Mouse (Mus musculus): Measurements from ENCODE around the gene Mttp. TPM values are rescaled to one million over a fixed set of nuclear protein-coding genes. Genes with fewer than 3 reads are reported as not detected.

Mttp gene
- total RNA-seq, 2 experiments from 2014 or later, result 6.9 to 7.2 TPM

GRCm38 (mm10) chr3:138068103-138068502, 76.7 kb downstream of the Mttp start:
- H3K4me3 ChIP-seq, result no peak overlapping the region
- no peak for TF ChIP-seq CTCF (conservative IDR thresholded peaks at IDR 0.05)
- no peak overlapping the region for H3K27ac ChIP-seq
- no peak for DNase-seq (ENCODE audit: low spot score in 2 of 2)

GRCm38 (mm10) chr3:138067288-138067687, 77.5 kb downstream of the Mttp start, which contains the start of gene Gm5105:
Gene Gm5105 (minus strand): TSS chr3:138067388.
- peak within 1 kb of the TSS; percentile 91 for H3K27ac ChIP-seq
- no peak for DNase-seq (ENCODE audit: low spot score in 2 of 2)
- TF ChIP-seq CTCF (conservative IDR thresholded peaks at IDR 0.05), result no peak

GRCm38 (mm10) chr3:138066348-138066856, 78.4 kb downstream of the Mttp start:
- peak overlapping the region; percentile 26; the same call in 1 of the 2 replicates for H3K4me3 ChIP-seq
- TF ChIP-seq CTCF (conservative IDR thresholded peaks at IDR 0.05), result no peak
- DNase-seq (ENCODE audit: low spot score in 2 of 2), result peak; percentile 38 to 64
- H3K27ac ChIP-seq, result peak overlapping the region; percentile 91

More at GRCm38 (mm10) chr3:138067288-138067687, 77.5 kb downstream of the Mttp start, which contains the start of gene Gm5105:
- peak within 1 kb of the TSS; percentile 26; the same call in 1 of the 2 replicates for H3K4me3 ChIP-seq

GRCm38 (mm10) chr3:138065930-138066329, 78.8 kb downstream of the Mttp start:
- Histone ChIP-seq H3K4me3 (peak overlapping the region; percentile 26; the same call in 1 of the 2 replicates), H3K27ac (peak overlapping the region; percentile 91)
- no peak for TF ChIP-seq CTCF (conservative IDR thresholded peaks at IDR 0.05)
- DNase-seq (ENCODE audit: low spot score in 2 of 2), result no peak

- Histone ChIP-seq H3K4me3 (peak within 1 kb of the TSS; percentile 11; the same call in 1 of the 2 replicates), H3K27ac (peak within 1 kb of the TSS; percentile 91)
- DNase-seq (ENCODE audit: low spot score in 2 of 2), result peak; percentile 59 to 70
- no peak for TF ChIP-seq CTCF (conservative IDR thresholded peaks at IDR 0.05)
These were observed 79.8 kb downstream of the Mttp start, which contains the start of gene 1110002E22Rik for GRCm38 (mm10) chr3:138064732-138065645. Gene 1110002E22Rik (plus strand): TSS chr3:138065052.

GRCm38 (mm10) chr3:138063731-138064329, 80.9 kb downstream of the Mttp start:
- no peak for DNase-seq (ENCODE audit: low spot score in 2 of 2)
- no peak for TF ChIP-seq CTCF (conservative IDR thresholded peaks at IDR 0.05)
- no peak overlapping the region for H3K4me3 ChIP-seq
- H3K27ac ChIP-seq, result peak overlapping the region; percentile 91

GRCm38 (mm10) chr3:138062673-138063072, 82.1 kb downstream of the Mttp start:
- TF ChIP-seq CTCF (conservative IDR thresholded peaks at IDR 0.05), result no peak
- Histone ChIP-seq H3K27ac (no peak overlapping the region), H3K4me3 (no peak overlapping the region)
- no peak for DNase-seq (ENCODE audit: low spot score in 2 of 2)

- H3K27ac ChIP-seq, result no peak overlapping the region
- no peak for DNase-seq (ENCODE audit: low spot score in 2 of 2)
- no peak for TF ChIP-seq CTCF (conservative IDR thresholded peaks at IDR 0.05)
- H3K4me3 ChIP-seq, result no peak overlapping the region
These were observed 83.4 kb downstream of the Mttp start for GRCm38 (mm10) chr3:138061205-138061911.

- Histone ChIP-seq H3K4me3 (no peak overlapping the region), H3K27ac (no peak overlapping the region)
- no peak for DNase-seq (ENCODE audit: low spot score in 2 of 2)
- no peak for TF ChIP-seq CTCF (conservative IDR thresholded peaks at IDR 0.05)
These were observed 84.3 kb downstream of the Mttp start for GRCm38 (mm10) chr3:138060429-138060828.

GRCm38 (mm10) chr3:138058226-138058625, 86.5 kb downstream of the Mttp start:
- Histone ChIP-seq H3K4me3 (no peak overlapping the region), H3K27ac (no peak overlapping the region)
- DNase-seq (ENCODE audit: low spot score in 2 of 2), result no peak
- no peak for TF ChIP-seq CTCF (conservative IDR thresholded peaks at IDR 0.05)

GRCm38 (mm10) chr3:138056976-138057375, 87.8 kb downstream of the Mttp start:
- H3K4me3 ChIP-seq, result no peak overlapping the region
- no peak for DNase-seq (ENCODE audit: low spot score in 2 of 2)
- no peak overlapping the region for H3K27ac ChIP-seq
- TF ChIP-seq CTCF (conservative IDR thresholded peaks at IDR 0.05), result no peak

- peak in 1 of 2 experiments; percentile 18 for DNase-seq (ENCODE audit: low spot score in 2 of 2)
- Histone ChIP-seq H3K27ac (peak overlapping the region; percentile 70), H3K4me3 (no peak overlapping the region)
- no peak for TF ChIP-seq CTCF (conservative IDR thresholded peaks at IDR 0.05)
These were observed 90.8 kb downstream of the Mttp start for GRCm38 (mm10) chr3:138053969-138054368.

Measured in layer of hippocampus, adult 2 months (tissue).